In the genomic region with DNA sequence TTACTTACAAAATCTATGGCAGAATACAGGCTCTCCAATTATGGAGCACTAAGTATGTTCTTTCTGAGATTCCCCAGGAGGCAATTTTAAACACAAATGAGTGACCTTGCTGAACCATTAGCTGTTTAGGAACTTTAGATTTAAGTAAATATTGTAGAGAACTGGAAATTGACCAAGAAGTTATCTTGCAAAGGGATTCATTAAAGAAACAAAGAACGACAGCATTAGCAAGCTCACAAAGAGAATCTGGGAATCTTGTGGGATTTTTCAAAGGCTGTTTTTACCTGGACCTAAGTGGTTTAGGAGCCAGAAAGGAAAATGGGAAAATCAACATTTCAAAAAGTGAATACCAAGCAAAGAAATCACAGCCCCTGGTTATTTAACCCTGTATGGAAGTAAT, we compare ENCODE assay signal across 24 mouse cellular contexts. TPM values are rescaled to one million over a fixed set of nuclear protein-coding genes. Genes with fewer than 3 reads are reported as not detected.
"Had no signal": no experiment of that assay in that cellular context is flagged by ENCODE, and none has a peak within 500 bp of the region (broad histone marks: within the 10 kb centered on the region; RNA-seq: fewer than 3 reads in every experiment).

A gene (minus strand): TSS at position 101 of the 400 bp plus-strand sequence.

- H3K36me3 ChIP-seq: neural tube, embryonic 13.5 days; neural tube, embryonic 15.5 days; stomach, embryonic 15.5 days had no signal

- H3K9me3 ChIP-seq: neural tube, embryonic 13.5 days; neural tube, embryonic 15.5 days; stomach, embryonic 15.5 days had no signal

- H3K27me3 ChIP-seq: neural tube, embryonic 13.5 days; neural tube, embryonic 15.5 days; stomach, embryonic 15.5 days had no signal

- H3K4me3 ChIP-seq: neural tube, embryonic 13.5 days; neural tube, embryonic 15.5 days; stomach, embryonic 15.5 days had no signal

- H3K27ac ChIP-seq: neural tube, embryonic 13.5 days; neural tube, embryonic 15.5 days; stomach, embryonic 15.5 days; stomach, postnatal 0 days had no signal

- H3K4me2 ChIP-seq: neural tube, embryonic 13.5 days; neural tube, embryonic 15.5 days; stomach, embryonic 15.5 days had no signal

- H3K9ac ChIP-seq: neural tube, embryonic 13.5 days; neural tube, embryonic 15.5 days; stomach, embryonic 15.5 days had no signal

- DNase-seq: retina, postnatal 1 day; right cerebral cortex, adult 18-20 months; right cerebral cortex, postnatal 14 days; right cerebral cortex, postnatal 25 days; right cerebral cortex, postnatal 4 days; spleen, adult 18-20 months; thymus, adult 18-20 months; thymus, adult 2 months; thymus, postnatal 14 days; thymus, postnatal 25 days; thymus, postnatal 36 days; thymus, postnatal 4 days had no signal

- H3K4me1 ChIP-seq: neural tube, embryonic 13.5 days; neural tube, embryonic 15.5 days; stomach, embryonic 15.5 days had no signal

RNA-seq across cellular contexts. Expression of the gene that starts here (rescaled TPM):
- polyA plus RNA-seq: neural tube, embryonic 13.5 days; neural tube, embryonic 14.5 days; neural tube, embryonic 15.5 days; small intestine, adult 2 months; spleen, adult 2 months; stomach, embryonic 14.5 days; stomach, embryonic 15.5 days; stomach, embryonic 16.5 days; stomach, postnatal 0 days; testis, adult 2 months; thymus, adult 2 months; thymus, postnatal 0 days; urinary bladder, adult 2 months had no signal
